In the genomic region with DNA sequence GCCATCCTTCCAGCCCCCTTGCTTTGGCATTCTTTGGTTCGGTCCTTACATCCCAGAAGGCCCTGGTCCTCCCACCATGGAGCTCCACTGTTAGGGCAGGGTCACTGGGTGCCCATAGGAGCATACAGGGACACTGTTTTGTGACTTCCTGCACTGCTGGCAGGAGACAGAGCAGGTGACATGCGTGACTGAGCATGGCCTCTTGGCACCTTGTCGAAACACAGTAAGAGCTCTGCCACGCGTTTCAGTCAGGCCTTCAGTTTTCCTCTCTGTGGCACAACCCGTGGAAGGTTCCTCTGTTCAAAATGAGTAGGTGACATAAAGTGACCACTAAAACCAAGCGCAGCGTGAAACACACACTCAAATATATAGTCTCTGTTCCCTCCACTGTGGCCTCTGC, we compare ENCODE assay signal across 19 mouse cellular contexts.
A peak's percentile ranks its signal among the peaks of the same experiment; 100 is the strongest.
DNase-seq lines count a peak whose midpoint lies in the region; TF ChIP-seq lines count a peak whose summit lies in the region.
"Had no signal": no experiment of that assay in that cellular context is flagged by ENCODE, and none has a peak within 500 bp of the region (broad histone marks: within the 10 kb centered on the region; RNA-seq: fewer than 3 reads in every experiment).

No protein-coding gene starts in this region.

- no peaks in the 10 kb centered on the region for H3K36me3 ChIP-seq in kidney, adult 2 months (ENCODE audit: control insufficient read depth, insufficient read depth, low read length)
- H3K36me3 ChIP-seq in splenic B cell, adult 2 months (ENCODE audit: control insufficient read depth, insufficient read depth, low read length, poor library complexity, severe bottlenecking): no peaks in the 10 kb centered on the region
- H3K36me3 ChIP-seq: lung, embryonic 15.5 days; stomach, embryonic 15.5 days had no signal

- no peak overlapping the region for H3K27ac ChIP-seq in kidney, adult 2 months (ENCODE audit: insufficient read depth, low read depth, low read length)
- H3K27ac ChIP-seq: limb, embryonic 13.5 days; lung, embryonic 15.5 days; stomach, embryonic 15.5 days had no signal

- 59% methylated on average over 8 of the region's 8 CpGs for WGBS in kidney, adult 2 months

- no peak overlapping the region for H3K4me3 ChIP-seq in kidney, adult 2 months (ENCODE audit: insufficient read depth, low read depth, low read length)
- H3K4me3 ChIP-seq: erythroblast, embryonic 14.5 days; limb, embryonic 13.5 days; lung, embryonic 15.5 days; stomach, embryonic 15.5 days had no signal

- TF ChIP-seq CTCF in kidney, adult 2 months (conservative IDR thresholded peaks at IDR 0.05; ENCODE audit: insufficient read depth, insufficient read length, low read depth, low read length): no peak

- no peaks in the 10 kb centered on the region for H3K27me3 ChIP-seq in kidney, adult 2 months (replicated peaks; ENCODE audit: control insufficient read depth, insufficient read depth, low read length)
- no peaks in the 10 kb centered on the region; the same call in 1 of the 2 replicates for H3K27me3 ChIP-seq in splenic B cell, adult 2 months (ENCODE audit: control insufficient read depth, insufficient read depth, low read length, poor library complexity, severe bottlenecking)
- H3K27me3 ChIP-seq: lung, embryonic 15.5 days; stomach, embryonic 15.5 days had no signal

- peak; percentile 30 to 36 for DNase-seq in cerebellum, postnatal 14 days
- DNase-seq in cerebellum, adult 9-11 months: no peak
- DNase-seq in kidney, adult 2 months: peak; percentile 69
- no peak for DNase-seq in kidney, postnatal 14 days
- DNase-seq in spleen, adult 12 weeks (ENCODE audit: low spot score): peak; percentile 14
- no peak for DNase-seq in spleen, postnatal 4 days (ENCODE audit: low spot score in 2 of 2)
- DNase-seq in splenic B cell, adult 2 months (ENCODE audit: low read depth, low spot score): peak; percentile 62
- DNase-seq in adipocyte (ENCODE audit: low spot score): no peak
- DNase-seq: adrenal gland, adult 2 months; adrenal gland, postnatal 36 days; cerebellum, adult 9-10 months; heart, postnatal 14 days; midbrain, embryonic 14.5 days; retina, postnatal 1 day; right cerebral cortex, postnatal 14 days had no signal

- TF ChIP-seq POLR2A in kidney, adult 2 months (IDR thresholded peaks at IDR 0.05; ENCODE audit: low read depth, low read length): no peak

- peaks cover 12% of the 10 kb centered on the region; the same call in 1 of the 2 replicates for H3K4me1 ChIP-seq in kidney, adult 2 months (ENCODE audit: control insufficient read depth, insufficient read depth, low read length)
- H3K4me1 ChIP-seq: stomach, embryonic 15.5 days had no signal

Comparison
In these comparisons a context has a peak if more than half of its experiments do, and no peak if none do; other contexts are left out.
1. DNase-seq: peak in cerebellum, postnatal 14 days (2 of 2), kidney, adult 2 months (single experiment), spleen, adult 12 weeks (single experiment) and splenic B cell, adult 2 months (single experiment); none in cerebellum, adult 9-11 months (single experiment), kidney, postnatal 14 days (single experiment), spleen, postnatal 4 days (0 of 2) and adipocyte (single experiment).